Mouse (Mus musculus): ENCODE measurements around the gene Mrpl14.

- TF ChIP-seq POLR2A (IDR thresholded peaks at IDR 0.05; ENCODE audit: extremely low read depth, insufficient read depth, low read length) = no peak
- TF ChIP-seq CTCF (IDR thresholded peaks at IDR 0.05; ENCODE audit: low read depth, low read length) = no peak
These were observed 3.3 kb upstream of the Mrpl14 start for GRCm38 (mm10) chr17:45682843-45683242.

All from liver, adult 2 months (tissue).